ENCODE assay signal across 32 mouse cellular contexts in genomic region chr19:40563880-40564645, GRCm38 (mm10). TPM values are rescaled to one million over a fixed set of nuclear protein-coding genes. Genes with fewer than 3 reads are reported as not detected.
DNase-seq lines count a peak whose midpoint lies in the region; ATAC-seq and TF ChIP-seq lines count a peak whose summit lies in the region.
"Had no signal": no experiment of that assay in that cellular context is flagged by ENCODE, and none has a peak within 500 bp of the region (broad histone marks: within the 10 kb centered on the region; RNA-seq: fewer than 3 reads in every experiment).

No protein-coding gene starts in this region.

- no peaks in the 10 kb centered on the region for H3K9me3 ChIP-seq in forebrain, embryonic 16.5 days (ENCODE audit: control insufficient read depth, low read length)
- H3K9me3 ChIP-seq in forebrain, embryonic 15.5 days, result no peaks in the 10 kb centered on the region
- no peaks in the 10 kb centered on the region for H3K9me3 ChIP-seq in heart, embryonic 12.5 days (replicated peaks)
- no peaks in the 10 kb centered on the region for H3K9me3 ChIP-seq in heart, postnatal 0 days (replicated peaks; ENCODE audit: control insufficient read depth, low read length)
- H3K9me3 ChIP-seq: forebrain, embryonic 13.5 days; limb, embryonic 10.5 days; limb, embryonic 15.5 days; liver, embryonic 13.5 days; megakaryocyte, embryonic 14.5 days; midbrain, embryonic 12.5 days had no signal

- intact Hi-C loops in heart, postnatal 36 days (cut with DNase I), result no loop called here
- intact Hi-C loops in left cerebral cortex, postnatal 36 days (cut with DNase I), result no loop called here

- H3K9ac ChIP-seq in forebrain, embryonic 16.5 days (replicated peaks; ENCODE audit: low read depth, low read length), result no peak overlapping the region
- no peak overlapping the region for H3K9ac ChIP-seq in forebrain, embryonic 15.5 days (replicated peaks)
- no peak overlapping the region for H3K9ac ChIP-seq in heart, embryonic 12.5 days
- no peak overlapping the region for H3K9ac ChIP-seq in heart, postnatal 0 days (replicated peaks; ENCODE audit: low read depth, low read length)
- H3K9ac ChIP-seq: forebrain, embryonic 13.5 days; limb, embryonic 15.5 days; liver, embryonic 13.5 days; midbrain, embryonic 12.5 days had no signal

- 88% methylated on average over 10 of the region's 10 CpGs for WGBS in forebrain, embryonic 16.5 days
- 80% methylated on average over 10 of the region's 10 CpGs for WGBS in forebrain, embryonic 15.5 days
- 59% methylated on average over 10 of the region's 10 CpGs for WGBS in heart, embryonic 12.5 days
- 47% methylated on average over 10 of the region's 10 CpGs for WGBS in heart, postnatal 0 days

- no peak for DNase-seq in heart, adult 9 months (ENCODE audit: low spot score in 2 of 2)
- DNase-seq in heart, postnatal 0 days (ENCODE audit: low spot score), result no peak
- DNase-seq in heart, postnatal 36 days, result no peak
- DNase-seq in left cerebral cortex, postnatal 36 days (ENCODE audit: low spot score in 2 of 2), result no peak
- DNase-seq: adrenal gland, adult 2 months; adrenal gland, postnatal 36 days; cerebellum, adult 2 months; cerebellum, postnatal 14 days; gastrocnemius, adult 2 months; gastrocnemius, postnatal 36 days; kidney, adult 9 months; kidney, postnatal 10 days; layer of hippocampus, postnatal 36 days; liver, embryonic 13.5 days; lung, adult 18-20 months; lung, postnatal 4 days; thymus, adult 2 months; thymus, postnatal 36 days had no signal

- ATAC-seq in forebrain, embryonic 16.5 days, result peak; percentile 20; the same call in 1 of the 2 replicates
- no peak for ATAC-seq in forebrain, embryonic 15.5 days (replicated peaks)
- no peak for ATAC-seq in heart, embryonic 12.5 days (ENCODE audit: insufficient number of reproducible peaks, low FRiP score)
- ATAC-seq in heart, postnatal 0 days (ENCODE audit: insufficient read depth, low read depth), result peak; percentile 71
- ATAC-seq: activated CD4-positive, CD25-positive, alpha-beta regulatory T cell, adult 4 months; forebrain, embryonic 13.5 days; hindbrain, embryonic 16.5 days; lung, postnatal 0 days had no signal

- no peak for TF ChIP-seq EP300 in heart, postnatal 0 days (IDR thresholded peaks at IDR 0.05; ENCODE audit: low read depth)

- peaks cover 45% of the 10 kb centered on the region for H3K36me3 ChIP-seq in forebrain, embryonic 16.5 days (ENCODE audit: control insufficient read depth, insufficient read depth)
- H3K36me3 ChIP-seq in forebrain, embryonic 15.5 days, result peaks cover 67% of the 10 kb centered on the region
- H3K36me3 ChIP-seq in heart, embryonic 12.5 days, result peaks cover 72% of the 10 kb centered on the region
- H3K36me3 ChIP-seq in heart, postnatal 0 days (replicated peaks; ENCODE audit: control insufficient read depth, insufficient read depth, low read length), result peaks cover 46% of the 10 kb centered on the region

- H3K4me3 ChIP-seq in forebrain, embryonic 16.5 days (replicated peaks; ENCODE audit: low read length), result no peak overlapping the region
- H3K4me3 ChIP-seq in forebrain, embryonic 15.5 days, result no peak overlapping the region
- no peak overlapping the region for H3K4me3 ChIP-seq in heart, embryonic 12.5 days
- no peak overlapping the region for H3K4me3 ChIP-seq in heart, postnatal 0 days (ENCODE audit: low read depth, low read length)
- H3K4me3 ChIP-seq: forebrain, embryonic 13.5 days; gastrocnemius, adult 2 months; hindbrain, embryonic 10.5 days; limb, embryonic 10.5 days; limb, embryonic 15.5 days; liver, embryonic 13.5 days; megakaryocyte, embryonic 14.5 days; midbrain, embryonic 12.5 days had no signal

- H3K4me1 ChIP-seq in forebrain, embryonic 16.5 days (replicated peaks; ENCODE audit: control insufficient read depth, insufficient read depth, low read length), result no peaks in the 10 kb centered on the region
- no peaks in the 10 kb centered on the region for H3K4me1 ChIP-seq in forebrain, embryonic 15.5 days
- H3K4me1 ChIP-seq in heart, embryonic 12.5 days (replicated peaks), result peaks cover 12% of the 10 kb centered on the region; the same call in 1 of the 2 replicates
- H3K4me1 ChIP-seq in heart, postnatal 0 days (ENCODE audit: control insufficient read depth, insufficient read depth), result peaks cover 12% of the 10 kb centered on the region
- H3K4me1 ChIP-seq: forebrain, embryonic 13.5 days; hindbrain, embryonic 10.5 days; limb, embryonic 10.5 days; limb, embryonic 15.5 days; liver, embryonic 13.5 days; midbrain, embryonic 12.5 days had no signal

- no peak for TF ChIP-seq CTCF in heart, postnatal 0 days (IDR thresholded peaks at IDR 0.05; ENCODE audit: low read depth)

- no peak overlapping the region for H3K27ac ChIP-seq in forebrain, embryonic 16.5 days (ENCODE audit: low read length)
- no peak overlapping the region; the same call in 1 of the 2 replicates for H3K27ac ChIP-seq in forebrain, embryonic 15.5 days (replicated peaks)
- peak overlapping the region; percentile 48; the same call in 1 of the 2 replicates for H3K27ac ChIP-seq in heart, embryonic 12.5 days (ENCODE audit: poor library complexity, severe bottlenecking)
- H3K27ac ChIP-seq in heart, postnatal 0 days (ENCODE audit: low read depth), result peak overlapping the region; percentile 52
- H3K27ac ChIP-seq: forebrain, embryonic 13.5 days; gastrocnemius, adult 2 months; hindbrain, embryonic 10.5 days; limb, embryonic 10.5 days; limb, embryonic 15.5 days; liver, embryonic 13.5 days; midbrain, embryonic 12.5 days had no signal

- H3K27me3 ChIP-seq in forebrain, embryonic 16.5 days (replicated peaks; ENCODE audit: control insufficient read depth, insufficient read depth, low read length), result no peaks in the 10 kb centered on the region
- no peaks in the 10 kb centered on the region for H3K27me3 ChIP-seq in forebrain, embryonic 15.5 days
- H3K27me3 ChIP-seq in heart, embryonic 12.5 days (replicated peaks), result no peaks in the 10 kb centered on the region
- no peaks in the 10 kb centered on the region for H3K27me3 ChIP-seq in heart, postnatal 0 days (ENCODE audit: control insufficient read depth, insufficient read depth, low read length)
- H3K27me3 ChIP-seq: CH12.LX; forebrain, embryonic 13.5 days; limb, embryonic 15.5 days; liver, embryonic 13.5 days; megakaryocyte, embryonic 14.5 days; midbrain, embryonic 12.5 days had no signal

- no peak overlapping the region for H3K4me2 ChIP-seq in forebrain, embryonic 16.5 days (ENCODE audit: low read length)
- H3K4me2 ChIP-seq in forebrain, embryonic 15.5 days (replicated peaks), result no peak overlapping the region
- H3K4me2 ChIP-seq in heart, embryonic 12.5 days, result no peak overlapping the region
- H3K4me2 ChIP-seq in heart, postnatal 0 days (ENCODE audit: low read depth, low read length), result no peak overlapping the region
- H3K4me2 ChIP-seq: forebrain, embryonic 13.5 days; limb, embryonic 15.5 days; liver, embryonic 13.5 days; midbrain, embryonic 12.5 days had no signal

RNA-seq across cellular contexts. Expression of gene Aldh18a1, which starts 24.2 kb away (rescaled TPM):
- polyA plus RNA-seq in forebrain, embryonic 16.5 days (2015; fragmentation: Nextera tagmentation; extraction: Ambion mirVana), result 83.4 and 85.1 TPM in 2 replicates
- polyA plus RNA-seq in forebrain, embryonic 15.5 days (2015; fragmentation: Nextera tagmentation; extraction: Ambion mirVana), result 78.8 and 79.1 TPM in 2 replicates
- 50.2 and 50.6 TPM in 2 replicates for polyA plus RNA-seq in heart, embryonic 12.5 days (2016; fragmentation: Nextera tagmentation; extraction: Ambion mirVana)
- total RNA-seq in heart, postnatal 0 days (2014; rRNA removed; ENCODE audit: low replicate concordance), result 41.3 and 42.8 TPM in 2 replicates
- polyA plus RNA-seq in heart, postnatal 0 days (2015; fragmentation: Nextera tagmentation; extraction: Ambion mirVana), result 20.6 and 20.9 TPM in 2 replicates
- total RNA-seq in heart, postnatal 36 days (2021), result 1 to 10 TPM; 6.7 to 7.6 TPM
- total RNA-seq in left cerebral cortex, postnatal 36 days (2021), result 10 to 100 TPM; 23.0 to 25.8 TPM

RNA-seq across cellular contexts. Expression of gene Tctn3, which starts 48.0 kb away (rescaled TPM):
- polyA plus RNA-seq in forebrain, embryonic 16.5 days (2015; fragmentation: Nextera tagmentation; extraction: Ambion mirVana), result 13.3 and 14.2 TPM in 2 replicates
- polyA plus RNA-seq in forebrain, embryonic 15.5 days (2015; fragmentation: Nextera tagmentation; extraction: Ambion mirVana), result 12.8 and 14.1 TPM in 2 replicates
- polyA plus RNA-seq in heart, embryonic 12.5 days (2016; fragmentation: Nextera tagmentation; extraction: Ambion mirVana), result 10.6 and 11.1 TPM in 2 replicates
- total RNA-seq in heart, postnatal 0 days (2014; rRNA removed; ENCODE audit: low replicate concordance), result 10.7 and 16.2 TPM in 2 replicates
- 6.7 and 7.0 TPM in 2 replicates for polyA plus RNA-seq in heart, postnatal 0 days (2015; fragmentation: Nextera tagmentation; extraction: Ambion mirVana)
- 1 to 10 TPM; 7.4 to 8.0 TPM for total RNA-seq in heart, postnatal 36 days (2021)
- total RNA-seq in left cerebral cortex, postnatal 36 days (2021), result 10 to 100 TPM; 17.2 to 25.0 TPM

RNA-seq across cellular contexts. Expression of gene Entpd1, which starts 48.1 kb away (rescaled TPM):
- 7.8 and 8.5 TPM in 2 replicates for polyA plus RNA-seq in forebrain, embryonic 16.5 days (2015; fragmentation: Nextera tagmentation; extraction: Ambion mirVana)
- 8.4 and 8.6 TPM in 2 replicates for polyA plus RNA-seq in forebrain, embryonic 15.5 days (2015; fragmentation: Nextera tagmentation; extraction: Ambion mirVana)
- polyA plus RNA-seq in heart, embryonic 12.5 days (2016; fragmentation: Nextera tagmentation; extraction: Ambion mirVana), result 10.6 and 10.9 TPM in 2 replicates
- 18.5 and 31.7 TPM in 2 replicates for total RNA-seq in heart, postnatal 0 days (2014; rRNA removed; ENCODE audit: low replicate concordance)
- 9.2 and 10.3 TPM in 2 replicates for polyA plus RNA-seq in heart, postnatal 0 days (2015; fragmentation: Nextera tagmentation; extraction: Ambion mirVana)
- 10 to 100 TPM; 25.0 to 33.2 TPM for total RNA-seq in heart, postnatal 36 days (2021)
- total RNA-seq in left cerebral cortex, postnatal 36 days (2021), result 10 to 100 TPM; 12.5 to 16.9 TPM
- polyA plus RNA-seq: C2C12 had no signal

RNA-seq across cellular contexts. Expression of gene Sorbs1, which starts 50.5 kb away (rescaled TPM):
- 112 and 128 TPM in 2 replicates for polyA plus RNA-seq in forebrain, embryonic 16.5 days (2015; fragmentation: Nextera tagmentation; extraction: Ambion mirVana)
- 111 and 118 TPM in 2 replicates for polyA plus RNA-seq in forebrain, embryonic 15.5 days (2015; fragmentation: Nextera tagmentation; extraction: Ambion mirVana)
- polyA plus RNA-seq in heart, embryonic 12.5 days (2016; fragmentation: Nextera tagmentation; extraction: Ambion mirVana), result 86.6 and 89.3 TPM in 2 replicates
- total RNA-seq in heart, postnatal 0 days (2014; rRNA removed; ENCODE audit: low replicate concordance), result 77.7 and 140 TPM in 2 replicates
- 153 and 159 TPM in 2 replicates for polyA plus RNA-seq in heart, postnatal 0 days (2015; fragmentation: Nextera tagmentation; extraction: Ambion mirVana)
- total RNA-seq in heart, postnatal 36 days (2021), result 100 to 1,000 TPM; 766 to 844 TPM
- total RNA-seq in left cerebral cortex, postnatal 36 days (2021), result 100 to 1,000 TPM; 111 to 167 TPM

Comparison
In these comparisons a context has a peak if more than half of its experiments do, and no peak if none do; other contexts are left out.
1. ATAC-seq: peak in forebrain, embryonic 16.5 days (single experiment) and heart, postnatal 0 days (single experiment); none in forebrain, embryonic 15.5 days (single experiment) and heart, embryonic 12.5 days (single experiment).
2. H3K27ac ChIP-seq: peak in heart, embryonic 12.5 days (single experiment) and heart, postnatal 0 days (single experiment); none in forebrain, embryonic 16.5 days (single experiment) and forebrain, embryonic 15.5 days (single experiment).